Mouse (Mus musculus): ENCODE measurements around the gene Atpif1.
A peak's percentile ranks its signal among the peaks of the same experiment; 100 is the strongest.

- TF ChIP-seq CTCF (IDR thresholded peaks at IDR 0.05; ENCODE audit: control insufficient read depth, insufficient read depth, insufficient read length) (no peak), CEBPB (IDR thresholded peaks at IDR 0.05; ENCODE audit: low read depth) (peak; percentile 56), MYOG (IDR thresholded peaks at IDR 0.05; ENCODE audit: control insufficient read depth, extremely low read depth, insufficient read length) (no peak), FOSL1 (IDR thresholded peaks at IDR 0.05; ENCODE audit: insufficient read depth, low read length, poor library complexity, severe bottlenecking) (no peak), USF1 (IDR thresholded peaks at IDR 0.05; ENCODE audit: low read depth) (no peak)
Measured at GRCm38 (mm10) chr4:132513395-132514273, 19.8 kb downstream of the Atpif1 start.

Data from C2C12 (cell line).